Mouse (Mus musculus): ENCODE measurements around the gene Ubald2. TPM values are rescaled to one million over a fixed set of nuclear protein-coding genes. Genes with fewer than 3 reads are reported as not detected.

Gene Ubald2
- 4.5 and 15.9 TPM in 2 replicates for polyA plus RNA-seq (2021; fragmentation: Nextera tagmentation)
- long read RNA-seq, experiment 1, transcript Ubald2-201 (3 exons, 1,482 nt): major isoform, 31 of 32 reads
- long read RNA-seq, experiment 1, partial matches to known transcripts: 0 of 32 reads
- long read RNA-seq, experiment 1, other reads (novel, unspliced or antisense): 1 of 32 reads
- long read RNA-seq, experiment 2, partial matches to known transcripts: 0 of 3 reads
- long read RNA-seq, experiment 2, other reads (novel, unspliced or antisense): 3 of 3 reads

DNA sequence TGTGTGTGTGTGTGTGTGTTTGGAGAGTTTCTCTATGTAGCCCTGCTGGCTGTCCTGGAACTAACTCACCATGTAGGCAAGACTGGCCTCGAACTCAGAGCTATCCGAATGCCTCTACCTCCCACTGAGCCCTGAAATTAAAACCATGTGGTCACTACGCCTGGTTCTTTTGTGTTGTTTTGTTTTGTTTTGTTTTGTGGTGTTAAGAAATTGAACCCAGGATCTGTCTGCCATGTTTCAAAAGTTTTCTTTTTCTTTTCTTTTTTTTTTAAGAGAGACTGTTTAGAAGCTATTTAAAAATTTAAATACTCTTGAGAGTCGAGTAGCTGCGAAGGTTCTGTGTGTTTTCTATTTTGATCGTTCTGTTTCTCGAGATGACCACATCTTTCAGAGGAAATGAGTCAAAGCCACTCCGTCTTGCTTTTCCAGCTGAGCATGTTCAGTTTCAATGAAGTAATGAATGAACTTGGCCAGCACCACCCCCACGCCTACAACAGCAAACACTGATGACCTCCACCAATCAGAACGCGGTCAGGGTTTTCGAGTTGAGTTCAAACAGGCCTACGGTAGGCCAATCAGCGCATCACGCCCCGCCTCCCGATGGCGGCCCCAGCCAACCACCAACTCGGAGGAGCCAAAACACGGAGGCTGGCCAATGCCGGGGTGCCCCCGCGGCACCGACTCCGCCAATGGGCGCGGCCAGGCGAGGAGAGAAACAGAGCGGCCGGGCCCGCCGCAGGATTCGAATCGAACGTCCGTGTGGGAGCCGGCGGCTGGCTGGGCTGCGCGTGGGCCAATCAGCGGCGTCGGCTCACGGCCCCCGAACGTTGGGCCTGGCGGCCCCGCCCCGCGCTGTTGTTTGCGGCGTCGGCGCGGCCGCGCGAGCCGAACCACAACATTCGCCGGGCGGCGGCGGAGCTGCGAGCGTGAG lies at the start of gene Ubald2:
Ubald2 (plus strand) TSS at position 739 of the 931 bp plus-strand sequence.

DNA sequence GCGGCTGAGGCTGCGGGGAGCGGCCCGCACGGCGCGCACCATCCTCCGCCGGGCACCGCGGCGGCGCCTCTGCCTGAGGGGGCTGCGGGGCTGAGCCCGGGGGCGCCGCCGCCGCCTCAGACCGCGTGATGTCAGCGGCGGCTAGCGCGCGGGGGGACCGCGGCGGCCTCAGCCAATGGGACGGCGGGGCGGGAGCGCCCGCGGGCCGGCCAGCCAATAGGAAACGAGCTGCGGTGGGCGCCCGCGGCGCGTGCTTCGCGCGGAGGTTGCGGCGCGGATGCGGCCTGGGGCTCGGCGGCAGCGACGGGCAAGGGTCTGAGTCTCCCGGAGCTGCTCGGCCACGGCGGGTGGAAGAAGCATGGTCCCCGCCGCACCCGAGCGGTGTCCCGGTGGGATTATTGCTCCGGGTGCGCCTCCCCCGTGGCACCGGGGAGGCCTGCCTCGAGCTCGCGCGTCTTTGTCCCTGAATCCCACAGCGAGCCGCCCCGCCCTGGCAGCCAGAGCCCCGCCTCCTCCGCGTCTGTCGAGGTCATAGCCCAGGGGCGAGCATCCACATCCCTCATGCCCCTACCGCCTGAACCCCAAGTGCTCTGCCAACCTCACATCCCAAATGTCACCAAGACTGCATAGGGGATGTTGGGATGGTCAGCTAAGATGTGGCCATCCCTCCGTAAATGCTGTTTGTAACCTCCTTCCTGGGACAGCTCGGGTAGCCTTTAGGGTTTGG lies 20.8 kb upstream of the Ubald2 start, which contains the start of gene Rnf157:
Rnf157 (minus strand) TSS at position 129 of the 727 bp plus-strand sequence.

DNA sequence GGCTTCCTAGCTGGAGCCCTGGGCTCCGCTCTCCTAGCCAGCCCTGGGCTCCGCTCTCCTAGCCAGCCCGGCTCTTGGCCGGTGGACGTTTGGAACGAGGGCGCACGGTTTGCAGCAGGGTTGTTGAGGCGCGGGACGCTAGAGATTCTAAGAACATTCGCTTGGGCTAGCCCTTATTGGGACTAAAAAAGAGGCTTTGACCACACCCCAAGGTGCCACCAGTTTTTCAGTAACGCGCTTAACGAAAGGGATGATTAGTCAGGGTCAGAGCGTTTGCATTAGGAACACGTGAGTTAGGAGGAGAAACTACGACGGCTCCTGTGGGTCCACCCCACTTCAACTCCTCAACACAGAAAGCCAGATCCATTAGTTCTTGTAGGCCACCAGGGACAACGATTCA lies 32.2 kb downstream of the Ubald2 start, which contains the start of gene Qrich2:
Qrich2 (minus strand) TSS at position 101 of the 400 bp plus-strand sequence.

Other genes starting within 250 kb of the Ubald2 start
- 100.0 and 109 TPM in 2 replicates for gene Ten1, start 235.2 kb upstream of the Ubald2 start, polyA plus RNA-seq (2021; fragmentation: Nextera tagmentation)
- gene Acox1, start 235.0 kb upstream of the Ubald2 start, polyA plus RNA-seq (2021; fragmentation: Nextera tagmentation): 65.0 and 76.9 TPM in 2 replicates
- gene Evpl, start 196.0 kb upstream of the Ubald2 start, polyA plus RNA-seq (2021; fragmentation: Nextera tagmentation): 0.53 and 0.79 TPM in 2 replicates
- 25.9 and 34.4 TPM in 2 replicates for gene Srp68, start 159.9 kb upstream of the Ubald2 start, polyA plus RNA-seq (2021; fragmentation: Nextera tagmentation)
- gene Galr2, start 153.2 kb upstream of the Ubald2 start, polyA plus RNA-seq (2021; fragmentation: Nextera tagmentation): not detected in 2 replicates
- 44.9 and 81.5 TPM in 2 replicates for gene Exoc7, start 126.9 kb upstream of the Ubald2 start, polyA plus RNA-seq (2021; fragmentation: Nextera tagmentation)
- 1.0 and 3.7 TPM in 2 replicates for gene Foxj1, start 98.7 kb upstream of the Ubald2 start, polyA plus RNA-seq (2021; fragmentation: Nextera tagmentation)
- 36.6 and 49.2 TPM in 2 replicates for gene Rnf157, start 21.1 kb upstream of the Ubald2 start, polyA plus RNA-seq (2021; fragmentation: Nextera tagmentation)
- gene Qrich2, start 32.1 kb downstream of the Ubald2 start, polyA plus RNA-seq (2021; fragmentation: Nextera tagmentation): 0.05 TPM in 1 of 2 replicates, not detected in the other
- gene Prpsap1, start 60.1 kb downstream of the Ubald2 start, polyA plus RNA-seq (2021; fragmentation: Nextera tagmentation): 54.8 and 59.0 TPM in 2 replicates
- 4.8 and 4.9 TPM in 2 replicates for gene Sphk1, start 96.8 kb downstream of the Ubald2 start, polyA plus RNA-seq (2021; fragmentation: Nextera tagmentation)
- gene Ube2o, start 147.4 kb downstream of the Ubald2 start, polyA plus RNA-seq (2021; fragmentation: Nextera tagmentation): 16.7 and 25.2 TPM in 2 replicates
- gene Aanat, start 152.3 kb downstream of the Ubald2 start, polyA plus RNA-seq (2021; fragmentation: Nextera tagmentation): 0.10 and 0.18 TPM in 2 replicates
- gene Rhbdf2, start 192.9 kb downstream of the Ubald2 start, polyA plus RNA-seq (2021; fragmentation: Nextera tagmentation): 0.18 and 0.51 TPM in 2 replicates
- 13.9 and 15.9 TPM in 2 replicates for gene Prcd, start 219.4 kb downstream of the Ubald2 start, polyA plus RNA-seq (2021; fragmentation: Nextera tagmentation)
- gene Cygb, start 220.2 kb downstream of the Ubald2 start, polyA plus RNA-seq (2021; fragmentation: Nextera tagmentation): 31.5 and 55.9 TPM in 2 replicates